Mouse (Mus musculus): ENCODE results near the gene Ldlr.

- no peak for TF ChIP-seq CTCF (IDR thresholded peaks at IDR 0.05; ENCODE audit: extremely low read depth, insufficient read depth, low read length)
- TF ChIP-seq POLR2A (IDR thresholded peaks at IDR 0.05; ENCODE audit: extremely low read depth, insufficient read depth, low read length), result no peak
These were observed 29.2 kb upstream of the Ldlr start for GRCm38 (mm10) chr9:21694071-21694470.

All from cortical plate, adult 2 months (tissue).